Mouse (Mus musculus): ENCODE measurements around the gene Dnajc2.
A peak's percentile ranks its signal among the peaks of the same experiment; 100 is the strongest.
"Not testable (repeated sequence)": the region's sequence is repeated elsewhere in the genome, so short reads cannot be mapped to it uniquely, and the experiment has no call there.

Gene Dnajc2

DNA sequence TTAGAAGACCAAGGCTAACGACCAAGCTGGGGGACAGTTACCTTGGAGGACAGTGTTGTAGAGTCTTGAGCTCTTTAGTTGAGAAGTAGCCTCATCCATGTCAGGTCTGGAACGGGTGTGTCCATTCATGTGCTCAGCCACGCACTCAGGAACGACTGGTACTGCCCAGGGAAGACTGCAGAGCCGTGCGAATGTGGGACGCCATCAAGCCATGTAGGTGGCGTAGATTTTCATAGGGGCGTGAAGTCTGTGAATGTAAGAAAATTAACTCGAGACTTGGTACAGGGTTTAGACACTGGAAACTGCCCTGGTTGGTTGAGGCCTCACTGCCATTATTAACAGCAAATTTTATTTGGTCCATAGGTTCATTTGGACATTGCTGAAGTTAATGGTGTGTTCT is 41.4 kb downstream of the Dnajc2 start:
- DNase-seq (ENCODE audit: low spot score in 2 of 2): no peak

GRCm38 (mm10) chr5:21739881-21740280 is 45.2 kb downstream of the Dnajc2 start:
- no peak for DNase-seq (ENCODE audit: low spot score in 2 of 2)

- DNase-seq (ENCODE audit: low spot score in 2 of 2): no peak
Observed at GRCm38 (mm10) chr5:21739120-21739519, 45.9 kb downstream of the Dnajc2 start.

- DNase-seq (ENCODE audit: low spot score in 2 of 2): no peak
Observed at GRCm38 (mm10) chr5:21737620-21738019, 47.4 kb downstream of the Dnajc2 start.

DNA sequence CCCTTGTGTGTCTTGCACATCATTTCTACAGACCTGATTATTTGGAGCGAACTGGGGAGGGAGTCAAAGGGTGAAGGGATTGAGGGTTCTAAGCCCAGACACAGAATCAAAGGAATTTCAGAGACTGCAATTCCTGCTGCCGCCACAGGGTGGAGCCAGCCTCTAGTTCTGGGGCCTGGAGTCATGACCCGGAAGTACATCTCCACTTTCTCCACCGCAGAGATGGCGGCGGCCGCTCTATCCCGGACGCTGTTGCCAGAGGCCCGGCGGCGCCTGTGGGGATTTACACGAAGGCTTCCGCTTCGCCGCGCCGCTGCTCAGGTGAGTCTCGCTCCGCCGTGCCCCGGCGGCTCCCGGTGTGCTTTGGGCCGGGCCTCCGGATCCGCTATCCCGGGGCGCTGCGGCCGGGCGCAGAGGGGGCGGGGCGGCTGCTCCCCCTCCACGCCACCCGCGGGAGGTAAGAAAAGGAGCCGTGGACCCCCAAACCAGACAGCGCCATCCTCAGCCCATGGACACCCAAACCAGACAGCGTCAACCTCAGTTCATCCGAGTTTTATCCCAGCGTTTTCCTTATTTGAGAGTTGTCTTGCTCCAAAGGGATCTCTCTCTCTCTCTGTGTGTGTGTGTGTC is 48.0 kb downstream of the Dnajc2 start, which contains the start of gene Pmpcb:
TSS of gene Pmpcb (plus strand) at position 186 of the 630 bp plus-strand sequence.
- DNase-seq (ENCODE audit: low spot score in 2 of 2): peak; percentile 81 to 82

DNA sequence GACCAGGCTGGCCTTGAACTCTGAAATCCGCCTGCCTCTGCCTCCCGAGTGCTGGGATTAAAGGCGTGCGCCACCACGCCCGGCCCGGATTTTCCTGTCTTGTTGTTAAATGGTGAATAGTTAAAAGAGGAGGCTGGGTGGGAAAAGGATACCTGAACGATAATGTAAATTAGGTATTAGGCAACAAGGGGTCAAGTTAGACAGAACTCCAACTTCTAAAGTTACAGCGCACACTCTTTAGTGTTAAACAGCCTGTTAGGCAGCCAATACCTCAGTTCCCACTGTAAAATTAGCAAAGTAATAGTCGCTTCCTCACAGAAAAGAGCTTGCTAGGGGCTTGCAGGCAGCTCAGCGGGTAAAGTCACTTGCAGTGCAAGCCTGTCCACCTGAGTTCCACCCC is 49.0 kb downstream of the Dnajc2 start:
- no peak for DNase-seq (ENCODE audit: low spot score in 2 of 2)

DNA sequence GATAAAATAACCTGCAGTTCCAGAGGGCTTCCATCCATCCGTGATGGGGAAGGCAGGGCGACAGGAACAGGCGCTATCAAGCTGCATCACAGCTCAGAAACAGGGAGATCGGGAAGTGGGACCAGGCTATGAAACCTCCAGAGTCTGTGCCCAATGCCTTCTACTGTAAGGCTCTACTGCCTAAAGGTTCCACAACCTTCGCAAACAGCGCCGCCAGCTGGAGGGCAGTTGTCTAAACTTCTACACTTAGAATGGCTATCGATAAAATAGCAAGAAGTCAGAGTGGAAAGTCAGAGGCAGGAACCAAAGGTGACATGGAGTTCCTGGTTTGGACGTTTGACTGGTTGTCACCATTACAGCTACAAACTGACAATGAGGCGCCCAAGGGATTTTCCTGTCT is 49.5 kb downstream of the Dnajc2 start:
- DNase-seq (ENCODE audit: low spot score in 2 of 2): peak; percentile 19 to 30

DNA sequence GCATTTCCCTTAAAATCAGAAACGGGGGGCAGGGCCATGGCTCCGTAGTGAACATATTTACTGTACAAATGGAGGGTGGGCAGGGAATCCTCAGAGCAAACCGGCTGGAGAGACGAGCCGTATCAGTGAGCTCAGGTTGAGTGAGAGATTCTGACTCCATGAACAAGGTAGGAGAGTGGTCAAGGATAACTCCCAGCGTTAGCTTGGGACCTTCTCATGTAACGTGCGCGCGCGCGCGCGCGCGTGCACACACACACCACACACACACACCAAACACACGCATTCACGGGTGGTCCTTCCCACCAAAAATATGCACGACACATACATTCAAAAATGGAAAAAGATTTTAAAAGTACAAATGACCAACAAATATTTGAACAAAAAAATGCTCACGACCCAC is 50.0 kb downstream of the Dnajc2 start:
- DNase-seq (ENCODE audit: low spot score in 2 of 2): no peak

DNA sequence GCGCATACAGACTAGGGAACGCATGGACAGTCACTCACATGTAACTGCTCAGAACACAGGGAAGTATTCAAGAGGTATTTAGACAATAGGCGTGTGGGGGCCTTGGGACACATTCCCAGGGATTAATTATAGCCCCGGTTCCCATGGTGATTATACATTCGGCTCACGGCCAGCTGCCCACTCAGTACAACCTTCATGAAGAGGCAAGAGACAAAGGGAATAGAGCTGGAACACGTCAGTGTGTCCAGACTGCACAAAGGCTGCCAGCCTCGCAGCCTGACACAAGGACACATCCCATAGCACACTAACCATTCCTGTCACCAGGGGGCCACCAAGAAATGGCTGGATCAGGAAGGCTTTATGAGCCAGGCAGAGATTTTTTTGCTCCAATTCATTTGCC is 52.1 kb downstream of the Dnajc2 start:
- peak; percentile 85 to 89 for DNase-seq (ENCODE audit: low spot score in 2 of 2)

GRCm38 (mm10) chr5:21732177-21732911 is 52.7 kb downstream of the Dnajc2 start:
- no peak for DNase-seq (ENCODE audit: low spot score in 2 of 2)

- no peak for DNase-seq (ENCODE audit: low spot score in 2 of 2)
Observed at GRCm38 (mm10) chr5:21729107-21729506, 55.9 kb downstream of the Dnajc2 start.

DNA sequence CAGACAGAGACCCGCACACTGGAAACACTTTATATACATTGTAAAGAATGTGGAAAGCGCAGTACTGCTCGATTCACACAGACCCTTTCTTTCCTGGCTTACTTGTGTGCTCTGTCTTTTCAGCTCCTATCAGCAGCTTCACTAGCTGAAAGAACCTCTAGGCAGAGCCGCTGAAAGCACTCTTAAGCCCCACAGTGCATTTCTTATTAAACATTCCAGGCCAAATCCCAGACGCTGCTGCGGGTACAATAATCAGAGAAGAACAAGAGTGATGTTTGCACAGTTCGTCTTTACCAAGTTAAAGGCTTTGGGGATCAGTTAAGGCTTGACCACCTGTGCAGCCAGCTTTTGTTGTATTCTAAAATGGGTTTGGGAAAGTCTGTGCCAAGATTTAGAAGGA is 60.2 kb downstream of the Dnajc2 start:
- DNase-seq (ENCODE audit: low spot score in 2 of 2): no peak

GRCm38 (mm10) chr5:21724427-21724826 is 60.6 kb downstream of the Dnajc2 start:
- no peak for DNase-seq (ENCODE audit: low spot score in 2 of 2)

DNA sequence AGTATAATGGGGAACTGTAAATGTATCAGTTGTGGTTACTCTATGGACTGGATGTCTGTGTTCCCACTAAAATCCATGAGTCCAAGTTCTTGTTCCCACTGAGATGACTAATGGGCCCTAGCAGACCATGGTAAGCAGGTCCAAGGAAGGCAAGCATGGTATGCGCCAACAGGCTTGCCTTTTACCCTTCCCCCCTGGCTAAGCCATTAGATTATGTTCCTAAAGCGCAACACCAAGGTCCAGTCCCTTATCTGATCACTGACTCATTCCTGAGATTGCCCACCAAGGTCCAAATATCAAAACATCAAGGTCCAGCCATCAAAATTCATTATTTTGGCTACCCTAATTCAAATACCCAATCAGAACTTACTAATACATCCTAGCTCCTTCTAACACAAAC is 65.8 kb downstream of the Dnajc2 start:
- DNase-seq (ENCODE audit: low spot score in 2 of 2): no peak

DNA sequence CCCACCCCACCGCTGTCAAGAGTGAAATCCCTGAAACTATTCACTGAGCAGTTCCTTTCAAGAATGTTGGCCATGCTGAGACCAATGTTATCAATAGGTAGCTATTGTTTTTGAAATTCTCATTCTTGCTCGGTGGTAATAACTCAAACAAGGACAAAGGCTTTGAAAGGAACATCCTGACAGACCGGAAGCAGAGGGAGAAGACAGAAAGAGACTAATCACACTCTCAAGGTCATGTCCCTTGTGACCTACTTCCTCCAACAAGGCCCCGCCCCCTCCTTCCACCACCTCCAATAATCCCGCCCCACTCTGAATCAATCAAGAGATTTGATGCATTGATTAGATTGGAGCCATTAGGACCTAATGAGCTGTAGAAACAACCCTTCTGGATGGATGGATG is 66.5 kb downstream of the Dnajc2 start:
- no peak for DNase-seq (ENCODE audit: low spot score in 2 of 2)

DNA sequence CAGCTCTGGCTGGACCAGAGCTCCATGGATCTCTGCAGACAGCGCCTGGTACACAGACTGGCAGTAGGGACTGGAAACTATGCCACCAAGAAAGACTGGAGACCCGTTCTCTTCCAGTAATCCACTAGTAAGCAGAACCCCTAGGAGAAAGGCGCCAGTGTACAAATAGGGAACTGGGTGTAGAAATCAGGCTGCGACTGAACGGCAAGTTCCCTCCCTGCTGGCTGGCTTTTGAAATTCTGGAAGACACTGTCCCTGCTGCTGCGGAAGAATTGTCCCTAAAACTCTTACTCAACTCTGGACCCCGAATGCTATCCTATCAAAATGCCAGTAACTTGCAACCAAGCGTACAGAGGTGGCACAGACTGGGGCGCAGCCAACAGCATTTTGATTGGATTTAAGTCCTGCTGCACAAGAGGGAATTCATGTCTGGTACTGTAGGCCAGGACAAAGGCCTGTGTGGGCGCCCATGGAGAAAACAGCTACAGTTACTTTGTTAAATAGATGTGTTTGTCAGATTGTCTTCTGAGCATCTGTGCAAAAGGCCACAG is 67.8 kb downstream of the Dnajc2 start:
- DNase-seq (ENCODE audit: low spot score in 2 of 2): no peak

DNA sequence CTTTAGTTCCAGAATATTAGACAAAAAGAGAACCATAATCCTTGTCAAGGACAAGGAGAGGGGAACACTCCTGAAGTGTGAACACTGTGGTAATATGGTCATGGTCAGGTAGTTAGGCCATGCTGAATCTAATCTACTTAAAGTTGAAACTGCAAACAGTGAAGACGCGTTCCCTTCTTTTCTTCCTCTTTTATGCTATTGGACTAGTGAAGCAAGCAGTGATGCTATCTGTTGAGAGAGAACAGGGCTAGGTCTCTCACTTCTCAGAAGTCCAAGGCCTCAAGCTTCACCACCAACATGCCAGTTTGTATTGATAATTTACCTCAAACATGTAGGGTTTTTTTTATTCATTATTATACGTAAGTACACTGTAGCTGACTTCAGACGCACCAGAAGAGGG is 70.6 kb downstream of the Dnajc2 start:
- DNase-seq (ENCODE audit: low spot score in 2 of 2): no peak

- DNase-seq (ENCODE audit: low spot score in 2 of 2): no peak
Observed at GRCm38 (mm10) chr5:21712127-21712715, 72.8 kb downstream of the Dnajc2 start.

- not testable (repeated sequence) for DNase-seq (ENCODE audit: low spot score in 2 of 2)
Observed at GRCm38 (mm10) chr5:21708011-21708410, 77.0 kb downstream of the Dnajc2 start.
